Mouse (Mus musculus) NIH3T3 (cell line): ENCODE measurements at regions not wholly inside any gene's neighbourhood (a gene's known extent, or its start where the extent isn't known, plus 50 kb on each side); places are given as distances from the start of the nearest gene placed in this dataset.

ENCODE experiments used
- DNase-seq: peaks from one replicate; pipeline ENCODE4 v3.0.0-alpha.2; 2012; ENCODE audit warnings: low read depth

DNA sequence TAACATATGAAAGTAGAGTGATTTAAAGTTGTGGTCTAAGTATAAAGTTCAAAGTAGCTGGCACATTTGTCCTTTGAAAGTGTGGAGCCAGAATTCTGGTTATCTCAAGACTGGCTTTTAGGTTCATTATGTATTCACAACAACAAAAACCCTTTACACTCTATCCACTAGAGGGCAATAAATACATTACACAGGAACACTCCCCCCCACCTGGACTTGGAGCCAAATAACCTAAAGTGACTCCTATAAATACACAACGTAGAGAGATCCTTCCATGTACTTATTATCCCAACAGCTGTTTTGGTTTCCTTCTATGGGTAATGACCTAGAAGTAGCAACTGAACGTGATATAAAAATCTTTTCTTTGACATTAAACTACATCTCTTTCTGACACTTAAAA, 1235.8 kb downstream of the Pcdh19 start:
- DNase-seq = peak; percentile 46
